Mouse (Mus musculus): ENCODE measurements around the gene Zfpm1.

The Zfpm1 gene

DNA sequence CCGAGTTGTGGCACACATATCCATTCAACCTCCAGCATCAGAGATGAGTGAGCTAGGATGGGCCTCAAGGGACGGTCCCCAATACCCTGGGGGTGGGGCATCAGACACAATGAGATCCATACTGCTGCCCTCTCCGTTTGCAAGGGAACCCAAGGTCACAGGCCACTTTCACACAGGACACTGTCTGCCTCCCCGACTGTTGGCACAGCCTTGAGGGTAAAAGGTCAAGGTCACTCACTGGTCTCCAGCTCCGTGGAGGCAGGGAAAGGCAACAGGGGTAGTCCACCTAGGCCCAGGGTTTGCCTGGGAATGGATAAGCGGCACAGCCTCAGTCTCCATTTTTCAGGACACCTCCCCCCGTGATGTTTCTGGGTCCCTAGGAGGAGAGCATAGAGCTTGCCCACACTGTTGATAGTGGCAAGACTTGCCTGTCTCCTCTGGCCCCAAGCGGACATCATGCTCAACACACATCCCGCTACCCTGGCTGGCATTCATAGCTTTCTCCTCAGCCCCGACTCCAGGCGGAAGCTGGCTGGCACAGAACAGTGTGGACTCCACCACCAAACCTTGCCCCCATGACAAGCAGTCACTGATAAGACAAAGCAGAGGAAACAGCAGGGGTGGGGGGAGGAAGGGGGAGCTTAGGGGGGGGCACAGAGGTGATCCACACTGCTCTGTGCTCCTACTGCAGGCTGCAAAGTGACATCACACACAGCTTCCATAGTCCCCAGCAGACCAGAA, 7.1 kb upstream of the Zfpm1 start:
- ATAC-seq (ENCODE audit: low TSS enrichment) = no peak

DNA sequence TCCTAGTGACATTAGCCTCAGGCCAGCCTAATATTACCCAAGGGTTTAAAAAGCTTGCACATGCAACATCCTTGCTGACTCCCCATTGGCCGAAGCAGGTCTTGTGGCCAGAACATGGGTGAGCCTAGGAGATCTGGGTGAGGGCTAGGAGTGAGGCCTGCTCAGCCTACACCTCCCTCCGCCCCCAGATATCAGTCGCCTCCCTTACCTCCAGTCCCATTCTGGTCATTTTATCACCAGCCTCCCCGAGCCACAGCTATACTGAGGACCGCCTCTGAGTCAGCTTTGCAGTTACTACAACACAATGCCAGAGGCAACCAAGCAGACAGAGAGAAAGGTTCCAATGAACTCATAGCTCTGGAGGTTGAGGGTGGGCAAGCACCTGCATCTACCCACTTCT, 5.6 kb upstream of the Zfpm1 start:
- no peak for ATAC-seq (ENCODE audit: low TSS enrichment)

DNA sequence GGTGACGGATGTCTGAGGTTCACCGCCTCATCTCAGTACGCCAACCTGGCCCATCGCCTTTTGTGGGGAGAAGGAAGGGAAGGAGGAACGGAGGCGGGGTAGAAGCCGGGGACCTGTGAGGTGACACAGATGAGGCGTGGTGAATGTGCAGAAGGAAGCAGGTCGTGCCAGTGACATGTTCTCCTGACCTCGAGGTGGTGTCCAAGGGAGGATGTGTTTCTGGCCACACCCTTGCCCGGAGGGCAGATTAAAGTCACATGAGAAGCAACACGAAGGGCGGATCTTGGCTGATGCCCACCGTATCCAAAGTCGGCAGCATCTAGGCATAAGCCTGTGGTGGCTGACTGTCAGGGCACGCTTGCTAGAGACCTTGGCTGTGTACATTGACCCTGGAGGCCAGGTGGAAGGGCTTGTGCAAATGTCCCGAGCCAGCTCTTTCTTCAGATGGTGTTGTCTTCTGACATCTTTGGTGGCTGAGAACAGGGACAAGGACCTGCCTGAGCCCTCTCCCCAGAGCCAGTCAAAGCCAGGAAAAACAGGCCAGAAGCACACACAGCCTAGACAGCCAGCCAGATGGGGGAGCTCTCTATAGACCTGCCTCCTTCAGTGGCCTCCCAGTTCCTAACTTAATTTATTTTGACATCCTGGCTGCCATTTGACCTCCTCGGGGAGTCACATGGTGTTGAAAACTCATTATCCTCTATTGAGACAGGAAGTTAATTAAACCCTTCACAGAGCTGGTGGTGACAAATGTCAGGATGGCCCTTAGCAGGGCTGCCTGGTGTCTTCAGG, 4.5 kb upstream of the Zfpm1 start:
- no peak for ATAC-seq (ENCODE audit: low TSS enrichment)

DNA sequence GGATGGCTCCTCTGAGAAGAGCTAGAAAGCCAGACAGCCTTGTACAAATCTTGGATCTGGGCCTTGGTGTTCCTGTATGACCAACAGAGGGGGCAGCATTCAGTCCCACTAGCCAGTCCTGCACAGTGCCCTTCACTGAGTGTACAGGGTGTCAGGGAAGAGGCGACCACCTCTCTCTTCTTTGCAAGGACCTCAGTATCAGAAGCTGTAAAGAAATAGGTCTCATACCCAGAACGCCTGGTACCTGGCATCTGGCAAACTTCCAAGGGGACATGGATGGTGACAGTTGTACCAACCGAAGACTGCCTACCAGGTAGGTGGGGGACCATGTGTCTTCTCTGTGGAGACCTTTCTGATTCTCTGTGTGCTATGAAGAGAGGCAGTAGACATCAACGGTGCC, 1.8 kb upstream of the Zfpm1 start:
- no peak for ATAC-seq (ENCODE audit: low TSS enrichment)

DNA sequence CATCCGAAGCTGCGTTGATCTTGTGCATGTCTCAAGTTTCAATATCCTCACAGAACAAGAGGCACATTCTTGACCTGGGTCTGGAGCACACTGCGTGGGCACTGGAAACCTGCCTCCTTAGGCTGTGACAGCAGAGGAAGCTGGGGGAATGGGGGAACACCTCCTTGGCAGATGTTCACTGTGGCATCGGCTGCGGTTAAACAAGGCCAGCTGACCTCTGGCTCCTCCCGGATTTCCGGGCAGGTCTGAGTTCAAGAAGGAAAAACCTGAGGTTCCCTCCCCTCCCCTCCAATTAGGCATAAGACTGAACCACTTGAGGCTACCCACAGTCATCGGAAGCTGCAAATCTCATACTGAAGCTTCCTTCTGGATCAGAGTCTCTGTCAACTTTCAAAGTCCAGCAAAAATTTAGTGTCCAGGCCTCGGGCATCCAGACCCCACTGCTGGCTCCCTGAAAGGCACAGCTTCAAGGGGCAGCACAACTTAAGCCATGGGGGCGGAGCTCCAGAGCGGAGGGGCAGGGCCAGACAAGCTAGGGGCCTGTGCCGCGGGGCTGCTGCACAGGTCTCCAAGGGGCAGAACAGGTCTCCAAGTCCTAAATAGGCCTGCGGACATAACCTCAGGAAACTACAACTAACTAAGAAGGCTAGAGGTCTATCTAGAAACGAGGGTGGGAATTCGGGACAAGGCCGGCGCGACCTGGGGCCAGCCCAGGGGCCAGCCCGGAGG, 1.2 kb upstream of the Zfpm1 start:
- ATAC-seq (ENCODE audit: low TSS enrichment) = peak; percentile 1; the same call in 1 of the 2 replicates

DNA sequence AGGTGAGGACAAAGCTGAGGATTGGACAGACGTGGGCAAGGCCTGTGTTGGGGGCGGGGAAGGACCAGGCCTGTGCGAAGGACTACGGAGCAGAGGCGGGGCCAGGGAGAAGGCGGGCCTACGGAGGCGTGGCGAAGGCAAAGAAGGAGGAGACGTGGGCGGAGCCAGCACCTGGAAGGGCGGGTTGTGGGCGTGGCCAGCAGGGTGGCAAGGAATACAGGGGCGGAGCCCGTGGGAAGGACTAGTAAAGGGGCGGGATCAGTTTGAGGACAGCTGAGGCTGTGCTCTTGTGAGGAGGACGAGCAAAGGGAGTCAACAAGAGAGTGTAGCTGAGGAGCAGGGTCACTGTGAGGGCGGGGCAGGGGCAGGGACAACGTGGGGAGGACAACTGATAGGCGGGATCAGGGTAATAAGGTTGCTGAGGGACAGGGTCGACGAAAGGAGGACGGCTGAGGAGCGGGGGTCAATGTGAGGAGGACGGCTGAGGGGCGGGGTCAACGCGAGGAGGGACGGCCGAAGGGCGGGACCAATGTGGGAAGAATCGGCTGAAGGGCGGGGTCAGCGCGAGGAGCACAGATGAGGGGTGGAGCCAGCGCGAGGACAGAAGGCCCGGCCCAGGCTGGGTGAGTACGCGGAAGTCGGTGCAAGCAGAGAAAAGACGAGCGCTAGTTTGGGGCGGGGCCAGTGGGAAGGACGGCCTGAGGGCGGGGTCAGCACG, 465 bp upstream of the Zfpm1 start:
- ATAC-seq (ENCODE audit: low TSS enrichment) = peak; percentile 72

DNA sequence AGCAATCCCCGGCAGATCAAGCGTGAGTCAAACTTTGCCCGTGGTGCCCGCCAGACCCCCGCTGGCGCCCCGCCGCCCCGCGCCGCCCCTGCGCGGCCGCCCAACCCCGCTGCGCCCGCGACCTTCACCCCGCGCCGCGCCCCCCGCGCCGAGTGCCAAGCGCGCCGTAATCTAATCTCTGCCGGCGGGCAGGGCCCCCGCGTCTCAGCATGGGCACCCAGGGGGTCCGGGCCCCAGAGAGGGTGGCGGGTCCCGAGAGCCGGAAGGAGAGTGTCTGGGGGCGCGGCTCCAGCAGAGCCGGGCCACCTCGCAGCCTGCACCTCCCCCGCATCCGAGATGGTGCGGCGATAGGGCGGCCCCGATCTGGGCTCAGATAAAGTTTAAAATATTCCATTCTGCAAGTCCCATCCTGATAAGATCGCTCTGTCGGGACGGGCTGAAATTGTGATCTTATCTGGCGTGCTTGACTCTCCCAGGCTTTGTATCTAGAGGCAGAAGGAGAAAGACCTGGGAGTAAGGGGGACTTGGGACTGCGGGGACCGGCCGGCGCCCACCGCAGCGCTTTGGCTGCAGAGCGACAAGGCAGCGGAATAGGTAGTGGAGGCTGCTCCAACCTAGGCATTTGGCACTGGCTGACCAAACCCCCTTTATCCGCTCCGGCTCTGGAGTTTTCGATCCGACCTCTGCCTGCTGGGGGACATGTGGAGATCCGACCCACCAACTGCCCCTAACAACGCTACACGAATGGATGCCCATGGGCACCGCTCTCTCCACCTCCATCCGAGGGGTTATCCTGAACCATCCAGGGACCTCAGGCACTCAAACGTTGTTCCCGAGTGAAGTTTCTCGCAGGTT, 787 bp downstream of the Zfpm1 start:
- ATAC-seq (ENCODE audit: low TSS enrichment) = no peak

- no peak for ATAC-seq (ENCODE audit: low TSS enrichment)
Observed at GRCm38 (mm10) chr8:122283356-122284202, 1.6 kb downstream of the Zfpm1 start.

GRCm38 (mm10) chr8:122284203-122284658, 2.3 kb downstream of the Zfpm1 start:
- ATAC-seq (ENCODE audit: low TSS enrichment) = no peak

DNA sequence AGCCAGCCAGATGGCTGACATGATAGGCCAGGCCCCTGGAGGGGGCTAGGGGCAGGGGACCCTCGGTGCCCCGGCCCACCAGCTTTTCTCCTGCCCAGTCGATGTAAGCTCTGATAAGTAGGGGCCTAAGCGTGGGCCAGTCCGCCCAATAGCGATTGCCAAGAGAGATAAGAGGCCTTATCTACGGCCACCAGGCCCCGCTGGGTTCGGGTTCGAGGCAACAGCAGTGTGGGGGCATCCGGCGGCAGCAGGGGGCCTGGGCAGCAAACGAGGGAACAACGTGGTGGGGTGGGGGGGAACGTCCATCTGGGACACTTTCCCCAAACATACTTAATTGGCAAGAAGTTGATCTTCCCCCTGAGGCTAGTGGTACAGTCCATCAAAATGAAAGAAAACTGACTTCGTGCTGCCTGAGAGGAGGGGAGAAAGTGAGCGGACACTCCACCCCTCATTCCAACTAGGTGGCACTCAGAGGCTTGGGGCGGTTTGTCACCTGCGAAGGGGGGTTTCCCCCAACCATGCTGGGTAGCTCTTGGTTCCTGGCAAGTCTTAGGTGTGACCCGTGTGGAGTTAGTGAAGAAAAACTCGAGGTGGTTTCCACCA, 2.8 kb downstream of the Zfpm1 start:
- no peak for ATAC-seq (ENCODE audit: low TSS enrichment)

DNA sequence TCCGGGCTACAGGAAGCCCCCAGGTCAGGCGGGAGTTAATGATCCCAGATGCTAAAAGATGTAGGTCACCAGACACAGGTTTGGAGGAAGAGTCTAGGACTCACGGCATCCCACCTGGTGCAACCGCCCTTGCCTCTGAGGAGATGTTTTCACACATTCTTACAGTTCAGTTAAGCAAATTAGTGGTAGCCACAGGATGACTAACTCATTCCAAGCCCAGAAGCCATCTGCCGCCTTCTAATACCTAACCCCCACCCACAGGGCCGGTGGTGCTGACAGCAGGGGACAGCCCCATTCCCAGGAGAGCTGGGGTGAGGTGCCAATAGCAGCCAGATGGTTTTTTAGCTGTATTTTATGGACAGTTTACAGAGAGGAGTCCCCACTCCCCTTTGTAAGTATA, 3.8 kb downstream of the Zfpm1 start:
- no peak for ATAC-seq (ENCODE audit: low TSS enrichment)

DNA sequence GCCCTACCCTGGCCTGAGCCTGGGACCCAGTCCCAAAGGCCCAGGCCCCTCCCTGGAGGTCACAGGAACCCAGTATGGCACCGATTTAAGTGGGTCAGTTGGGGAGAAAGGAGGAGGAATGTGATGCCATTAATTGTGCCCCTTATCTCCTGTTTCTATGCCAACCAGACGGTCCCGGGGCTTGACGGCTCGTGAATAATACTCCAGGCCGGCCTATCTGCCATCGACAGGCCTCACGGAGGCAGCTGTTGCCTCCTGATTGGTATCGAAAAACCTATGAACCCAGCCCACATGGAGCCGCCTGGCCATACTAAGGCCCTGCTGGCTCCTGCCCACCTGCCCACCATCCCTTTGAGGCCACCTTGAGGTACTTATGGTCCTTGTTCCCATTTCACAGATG, 5.0 kb downstream of the Zfpm1 start:
- ATAC-seq (ENCODE audit: low TSS enrichment) = no peak

DNA sequence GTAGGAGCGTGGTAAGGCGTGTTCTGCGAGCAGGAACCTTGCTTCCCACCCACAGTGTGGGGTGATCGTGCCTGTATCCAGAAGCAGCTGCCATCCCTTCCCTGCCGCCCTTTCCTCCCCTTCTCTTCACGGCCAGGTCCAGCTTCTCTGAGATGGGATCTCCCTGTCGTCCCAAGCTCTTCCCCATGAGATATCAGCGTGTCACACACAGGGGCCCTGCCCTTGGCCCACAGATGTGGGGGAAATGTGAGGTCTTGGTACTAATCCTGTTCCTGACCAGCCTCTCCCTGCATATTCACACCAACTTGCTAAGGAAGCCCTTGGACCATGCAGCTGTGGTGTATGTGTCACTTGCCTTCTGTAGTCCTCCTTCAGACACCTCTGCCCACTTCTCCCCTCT, 5.8 kb downstream of the Zfpm1 start:
- ATAC-seq (ENCODE audit: low TSS enrichment) = no peak

DNA sequence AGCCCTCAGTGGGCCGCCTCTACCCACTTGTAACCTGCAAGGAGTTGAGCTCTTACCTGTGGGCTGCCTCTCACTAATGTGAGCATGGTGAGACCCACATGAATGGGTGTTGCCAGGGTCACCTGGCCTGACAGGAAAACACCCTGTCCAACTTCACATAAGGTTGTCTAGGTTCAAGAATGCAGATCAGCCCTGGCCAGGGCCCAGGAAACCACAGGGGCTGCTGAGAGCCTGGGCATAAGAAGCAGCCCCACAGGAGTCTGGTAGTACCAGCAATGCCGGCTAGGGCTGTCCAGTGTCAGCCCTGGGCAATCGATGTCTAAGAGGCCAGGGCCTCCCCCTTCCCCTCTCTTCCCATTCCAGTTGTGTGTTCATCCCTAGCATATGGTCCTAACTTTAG, 6.4 kb downstream of the Zfpm1 start:
- no peak for ATAC-seq (ENCODE audit: low TSS enrichment)

DNA sequence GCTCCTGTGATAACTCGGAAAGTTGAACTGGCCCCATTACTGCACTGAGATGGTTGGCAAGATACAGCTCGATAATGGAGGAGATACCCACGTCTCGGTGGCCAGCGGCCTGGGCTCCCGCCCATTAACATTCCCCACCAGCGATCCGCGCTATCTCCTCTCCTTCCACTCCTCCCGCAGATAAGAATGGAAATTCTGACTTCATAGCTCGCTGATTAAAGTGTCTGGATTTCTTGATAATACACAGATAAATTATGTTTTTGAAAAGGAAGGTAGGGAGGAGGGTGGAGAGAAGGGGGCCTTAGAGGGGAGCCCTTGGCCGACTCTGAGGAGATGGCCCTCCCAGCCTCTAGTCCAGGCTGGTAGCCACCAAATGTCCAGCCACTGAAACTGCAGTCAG, 9.1 kb downstream of the Zfpm1 start:
- no peak for ATAC-seq (ENCODE audit: low TSS enrichment)

DNA sequence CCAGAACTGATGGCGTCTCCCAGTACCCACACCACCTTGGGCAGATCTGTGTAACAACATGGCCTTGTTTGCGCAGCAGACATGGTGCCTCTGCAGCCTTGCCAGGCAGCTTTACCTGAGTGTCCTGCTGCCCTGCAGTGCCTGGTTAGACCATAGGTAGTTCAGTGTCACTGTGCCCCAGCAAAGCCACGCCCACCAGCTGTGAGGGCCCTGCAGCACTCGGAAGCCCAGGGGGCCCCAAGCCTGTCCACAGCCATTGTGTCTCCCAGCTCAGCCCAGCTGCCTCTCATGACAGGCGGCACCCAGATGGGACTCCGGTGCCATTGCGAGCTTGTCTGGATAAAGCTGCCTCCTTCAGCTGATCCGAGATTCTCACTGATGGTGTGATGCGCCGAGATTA, 9.6 kb downstream of the Zfpm1 start:
- no peak for ATAC-seq (ENCODE audit: low TSS enrichment)

DNA sequence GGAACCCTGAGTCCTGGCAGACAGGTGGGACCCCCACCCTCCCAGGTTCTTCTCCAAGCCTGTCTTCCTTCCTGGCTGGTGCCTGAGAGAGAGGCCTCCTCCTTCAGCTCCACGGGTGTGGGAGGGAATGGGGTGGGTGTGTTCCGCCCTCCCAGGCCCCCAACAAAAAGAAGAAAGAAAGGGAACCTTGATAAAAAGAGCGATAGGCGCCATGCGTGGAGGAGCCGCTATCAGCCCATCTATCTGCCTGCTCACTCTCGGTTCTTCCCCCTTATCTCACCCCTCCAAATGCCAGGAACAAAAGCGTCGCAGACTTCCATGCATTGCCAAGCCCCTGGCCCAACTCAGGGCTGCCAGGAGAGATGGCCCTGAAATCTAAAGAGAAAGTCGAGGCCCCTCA, 11.5 kb downstream of the Zfpm1 start:
- ATAC-seq (ENCODE audit: low TSS enrichment) = no peak

- no peak for ATAC-seq (ENCODE audit: low TSS enrichment)
Observed at GRCm38 (mm10) chr8:122294273-122294683, 12.3 kb downstream of the Zfpm1 start.

DNA sequence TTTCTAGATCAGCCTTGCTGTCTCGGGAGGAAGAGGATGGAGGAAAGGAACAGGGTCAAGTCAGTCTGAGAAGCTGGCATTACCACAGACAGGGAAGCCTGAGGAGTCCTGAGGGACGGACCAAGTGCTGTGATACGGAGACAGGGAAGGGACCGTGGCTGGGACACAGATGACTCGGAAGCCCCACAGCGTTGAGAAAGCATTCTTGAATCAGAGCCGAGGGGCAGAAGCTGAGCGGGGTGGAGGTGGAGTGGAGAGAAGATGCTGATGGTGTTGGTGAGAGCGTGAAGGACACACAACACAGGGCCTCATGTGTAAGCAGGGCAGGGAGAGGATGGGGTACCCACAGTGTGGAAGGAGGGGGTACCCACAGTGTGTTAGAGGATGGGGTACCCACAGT, 13.4 kb downstream of the Zfpm1 start:
- no peak for ATAC-seq (ENCODE audit: low TSS enrichment)
